Mouse (Mus musculus): Measurements from ENCODE around the gene Plcb1.

DNA sequence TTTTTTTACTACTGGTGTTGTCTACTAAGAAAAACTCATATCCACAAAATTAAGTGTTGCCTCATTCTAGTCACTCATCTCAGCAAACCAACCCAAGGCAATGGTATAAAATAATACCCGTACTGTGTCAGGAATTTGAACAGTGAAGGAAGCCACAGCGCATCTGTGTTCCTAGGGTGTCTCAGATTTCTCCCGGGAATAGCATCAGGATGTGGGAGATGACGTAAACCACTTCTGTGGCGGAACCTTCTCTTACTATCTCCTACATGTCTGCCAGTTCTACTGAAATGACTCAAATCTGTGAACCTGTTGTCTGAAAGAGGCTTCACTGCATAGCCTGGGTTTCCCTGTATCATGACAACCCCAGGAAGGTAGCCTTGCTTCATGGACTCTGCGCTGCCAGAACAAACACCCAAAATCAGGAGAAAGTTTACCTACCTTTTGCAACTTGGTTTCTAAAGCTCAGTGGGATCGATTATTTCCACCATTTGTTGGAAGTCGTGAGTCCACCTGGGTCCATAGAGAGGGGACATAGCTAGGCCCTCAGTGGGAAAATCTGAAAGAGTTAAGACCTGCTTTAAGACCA, 510.4 kb downstream of the Plcb1 start:
- TF ChIP-seq CTCF (IDR thresholded peaks at IDR 0.05) (no peak), POLR2A (IDR thresholded peaks at IDR 0.05; ENCODE audit: insufficient read depth, low read depth, low read length) (no peak), EP300 (IDR thresholded peaks at IDR 0.05; ENCODE audit: insufficient read depth, low read depth, low read length) (no peak)
